Mouse (Mus musculus) brain, embryonic 14.5 days (tissue): ENCODE measurements around the gene Hoxd10.

Experiments
- CTCF ChIP-seq: fragments of 200-500 bp; IDR thresholded peaks from 2 replicates; pipeline ENCODE4 v1.5.1; 2012; ENCODE audit warnings: inconsistent platforms, mild to moderate bottlenecking, moderate library complexity, borderline replicate concordance; ENCODE audit not compliant: insufficient read depth, insufficient read length; ENCODE audit errors: extremely low read depth
- POLR2A ChIP-seq: fragments of 200-500 bp; IDR thresholded peaks from 2 replicates; pipeline ENCODE4 v1.6.1; 2012; ENCODE audit warnings: mild to moderate bottlenecking, inconsistent platforms, borderline replicate concordance; ENCODE audit not compliant: poor library complexity, insufficient read depth, insufficient read length, severe bottlenecking; ENCODE audit errors: extremely low read depth

DNA sequence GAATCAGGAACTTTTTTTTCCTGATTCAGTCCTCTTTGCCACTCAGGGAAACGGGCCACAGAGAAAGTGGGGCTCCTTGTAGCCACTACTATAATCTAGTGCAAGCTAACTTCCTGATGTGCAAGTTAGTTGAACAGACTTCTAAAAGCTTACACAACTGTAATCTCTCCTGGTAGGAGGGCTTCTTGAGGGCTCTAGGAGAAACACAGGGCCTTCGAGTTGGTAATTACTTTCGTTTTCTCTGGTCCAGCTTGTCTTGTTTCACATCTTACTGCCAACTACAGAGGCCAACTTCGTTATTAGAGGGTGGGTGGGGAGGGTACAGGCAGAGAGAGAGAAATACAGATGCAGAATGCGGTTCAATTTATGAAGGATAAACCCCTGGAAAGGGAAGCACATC, 19.9 kb upstream of the Hoxd10 start:
- TF ChIP-seq CTCF (no peak), POLR2A (no peak)
